Mouse (Mus musculus): ENCODE measurements around the gene Otud5. TPM values are rescaled to one million over a fixed set of nuclear protein-coding genes. Genes with fewer than 3 reads are reported as not detected.
"Not testable (repeated sequence)": the region's sequence is repeated elsewhere in the genome, so short reads cannot be mapped to it uniquely, and the experiment has no call there.

Gene Otud5
- total RNA-seq, 2 experiments from 2014 or later, result 36.5 to 37.6 TPM

DNA sequence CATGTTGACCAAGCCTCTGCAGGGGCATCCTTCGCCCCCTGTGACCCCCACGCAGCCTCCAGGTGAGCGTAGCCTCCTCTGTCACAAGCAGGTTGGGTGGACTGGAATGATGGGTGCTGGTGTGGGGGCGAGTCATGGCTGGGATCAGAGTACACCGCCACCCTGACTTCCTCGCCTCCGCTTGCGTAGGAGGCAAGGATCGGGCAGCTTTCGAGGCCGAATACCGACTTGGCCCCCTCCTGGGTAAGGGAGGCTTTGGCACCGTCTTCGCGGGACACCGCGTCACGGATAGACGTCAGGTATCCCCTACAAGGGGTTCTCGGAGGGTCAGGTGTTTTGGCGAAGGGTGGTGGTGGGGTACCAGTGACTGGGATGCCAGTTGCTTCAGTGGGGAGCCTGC is 37.3 kb downstream of the Otud5 start:
- DNase-seq (ENCODE audit: low spot score in 2 of 2), result no peak

DNA sequence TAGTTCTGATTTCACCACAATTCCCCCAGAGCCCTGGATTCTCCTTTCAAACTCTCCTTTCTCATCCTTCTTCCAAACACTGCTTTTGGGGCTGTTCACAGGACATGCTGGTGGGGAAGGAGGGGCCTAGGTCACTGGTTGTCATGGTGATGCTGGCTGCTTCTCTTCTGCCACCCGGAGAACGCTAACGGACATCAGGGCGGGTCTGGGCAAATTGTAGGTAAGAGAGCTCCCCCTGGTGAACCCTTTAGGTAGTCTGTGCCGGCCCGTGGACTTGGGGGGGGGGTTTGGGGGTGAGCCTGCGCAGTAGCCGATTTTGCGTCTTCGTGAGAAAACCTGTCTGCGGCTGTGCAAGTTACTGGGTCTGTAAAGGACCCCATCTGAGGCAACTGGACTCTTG is 38.7 kb downstream of the Otud5 start:
- DNase-seq (ENCODE audit: low spot score in 2 of 2), result peak in 1 of 2 experiments; percentile 25

DNA sequence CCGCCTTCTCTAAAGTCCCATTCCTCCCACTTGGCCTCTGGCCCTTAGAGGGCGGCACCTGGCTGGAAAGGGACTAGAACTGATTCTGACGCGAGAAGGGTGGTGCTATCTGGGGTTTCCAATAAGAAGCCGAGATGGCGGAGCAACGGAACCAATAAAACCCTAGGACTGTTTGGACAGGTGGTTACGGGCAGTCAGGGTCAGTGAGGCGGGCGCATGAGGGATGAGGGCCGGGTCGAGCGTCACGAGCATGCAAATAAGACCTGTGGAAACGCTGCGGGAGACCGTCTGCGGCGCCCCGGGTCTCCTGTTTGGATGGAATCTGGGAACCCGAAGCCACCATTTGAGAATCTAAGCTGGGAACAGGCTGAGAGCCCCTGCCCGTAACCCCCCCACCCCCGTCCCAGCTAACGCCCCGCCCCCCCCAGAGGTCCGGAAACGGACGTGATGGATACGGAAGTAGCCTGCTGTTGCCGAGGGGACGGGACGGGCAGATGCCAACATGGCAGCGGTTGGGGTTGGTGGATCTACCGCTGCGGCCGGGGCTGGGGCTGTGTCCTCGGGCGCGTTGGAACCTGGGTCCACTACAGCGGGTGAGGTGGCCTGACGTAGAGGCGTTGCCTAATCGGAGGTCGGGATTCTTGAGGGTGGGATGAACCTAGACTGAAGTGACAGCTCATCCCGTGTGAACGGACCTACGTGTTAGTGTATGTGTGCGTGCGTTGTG is 42.8 kb downstream of the Otud5 start, which contains the start of gene Slc35a2:
TSS of gene Slc35a2 (plus strand) at position 188 of the 727 bp plus-strand sequence.
- DNase-seq (ENCODE audit: low spot score in 2 of 2), result peak; percentile 49 to 80

DNA sequence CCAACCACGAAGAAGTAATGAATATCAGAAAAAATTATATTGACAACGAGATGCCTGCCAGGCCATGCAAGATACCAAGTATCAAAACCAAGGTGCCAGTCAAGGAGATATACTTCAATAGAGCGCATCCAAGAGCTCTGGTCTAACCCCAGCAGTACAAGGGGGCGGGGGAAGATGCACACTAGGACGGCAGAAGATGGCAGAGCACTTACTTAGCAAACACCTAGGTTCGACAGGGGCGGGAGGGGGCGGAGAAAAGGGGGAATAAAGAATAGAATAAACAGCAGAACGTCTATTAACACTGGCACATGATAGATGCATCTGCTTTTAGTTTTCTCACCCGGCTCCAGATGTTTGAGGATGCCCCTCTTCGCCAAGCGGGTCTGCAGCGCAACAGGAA is 57.0 kb downstream of the Otud5 start:
- no peak for DNase-seq (ENCODE audit: low spot score in 2 of 2)

DNA sequence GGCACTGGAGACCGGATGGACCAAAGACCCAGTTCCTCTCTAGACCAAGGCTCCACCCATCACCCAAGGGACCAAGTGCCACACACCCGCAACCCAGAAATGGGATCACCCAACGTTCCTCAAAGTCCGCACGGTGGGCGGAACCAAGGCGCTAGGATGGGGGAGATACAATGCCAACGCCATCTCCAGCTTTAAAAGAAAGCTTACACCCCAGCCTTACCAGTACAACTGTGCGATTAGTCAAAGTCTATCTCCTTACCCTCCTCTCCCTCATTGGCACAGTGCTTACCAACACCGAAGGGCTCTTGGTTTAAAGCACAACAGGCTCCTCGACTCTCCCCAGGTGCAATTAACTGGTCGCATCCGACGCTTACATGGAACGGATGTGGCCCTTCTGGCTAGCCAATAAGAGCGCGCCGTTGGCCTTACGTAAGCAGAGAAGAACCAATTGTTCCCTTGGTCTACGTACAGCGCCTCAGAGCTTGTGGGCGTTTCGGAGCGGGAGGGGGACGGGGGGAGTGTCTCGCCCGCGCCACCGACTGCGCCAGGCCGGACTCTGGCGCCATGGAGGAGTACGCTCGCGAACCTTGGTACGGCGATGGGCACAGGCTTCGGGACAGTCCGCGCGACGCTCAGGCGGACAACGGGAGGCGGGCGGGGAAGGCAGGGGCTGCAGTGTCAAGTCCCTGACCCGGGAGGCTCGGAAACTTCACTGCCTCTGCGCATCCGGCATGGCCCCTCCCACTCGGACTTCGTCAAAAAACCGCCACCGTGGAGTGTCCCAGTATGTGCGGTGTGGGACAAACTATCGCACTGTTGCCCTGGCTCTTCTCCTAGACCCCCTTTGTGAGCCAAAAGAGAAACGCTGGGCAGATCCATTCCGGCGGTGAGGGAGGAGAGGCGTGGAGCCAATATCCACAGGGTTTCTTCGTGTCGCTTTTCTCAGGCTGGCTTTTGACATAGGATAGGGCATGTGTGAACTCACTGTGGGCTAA is 58.0 kb downstream of the Otud5 start, which contains the start of the genes Pqbp1 and Timm17b:
TSS of gene Pqbp1 (minus strand) at position 390 of the 995 bp plus-strand sequence.
TSS of gene Timm17b (plus strand) at position 478 of the 995 bp plus-strand sequence.
- peak; percentile 56 to 80 for DNase-seq (ENCODE audit: low spot score in 2 of 2)

DNA sequence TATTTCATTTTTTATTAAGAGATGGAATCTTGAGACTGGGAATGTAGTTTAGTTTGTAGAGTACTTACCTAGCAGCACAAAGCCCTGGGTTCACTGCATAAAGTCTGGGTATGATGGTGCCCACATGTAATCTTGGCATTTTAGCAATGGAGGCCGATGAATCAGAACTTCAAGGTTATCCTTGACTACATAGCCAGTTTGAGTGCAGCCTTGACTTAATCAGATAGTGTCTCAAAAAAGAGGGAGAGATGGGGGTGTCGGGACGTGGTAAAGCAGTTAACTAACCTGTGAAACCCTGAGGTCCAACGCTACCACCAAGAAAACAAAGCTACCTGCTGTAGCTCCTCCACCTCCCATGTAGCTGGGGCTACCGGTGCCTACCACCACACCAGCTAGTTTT is 63.3 kb downstream of the Otud5 start:
- no peak for DNase-seq (ENCODE audit: low spot score in 2 of 2)

DNA sequence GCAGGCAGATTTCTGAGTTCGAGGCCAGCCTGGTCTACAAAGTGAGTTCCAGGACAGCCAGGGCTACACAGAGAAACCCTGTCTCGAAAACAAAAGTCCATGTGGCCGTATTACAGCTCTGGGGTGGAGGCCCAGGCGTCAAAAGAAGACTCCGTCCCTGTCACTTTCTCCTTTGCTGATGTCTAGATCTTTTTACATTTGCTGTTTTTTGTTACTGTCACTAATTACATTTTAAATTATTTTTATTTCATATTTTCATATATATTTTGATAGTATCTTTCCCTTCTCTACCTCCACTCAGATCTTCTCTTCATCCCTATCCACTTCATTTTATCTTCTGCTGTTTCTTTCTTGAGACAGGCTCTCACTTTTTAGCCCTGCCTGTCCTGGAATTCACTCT is 66.6 kb downstream of the Otud5 start, which contains the start of gene Gm10491:
TSS of gene Gm10491 (minus strand) at position 101 of the 400 bp plus-strand sequence.
- no peak for DNase-seq (ENCODE audit: low spot score in 2 of 2)

DNA sequence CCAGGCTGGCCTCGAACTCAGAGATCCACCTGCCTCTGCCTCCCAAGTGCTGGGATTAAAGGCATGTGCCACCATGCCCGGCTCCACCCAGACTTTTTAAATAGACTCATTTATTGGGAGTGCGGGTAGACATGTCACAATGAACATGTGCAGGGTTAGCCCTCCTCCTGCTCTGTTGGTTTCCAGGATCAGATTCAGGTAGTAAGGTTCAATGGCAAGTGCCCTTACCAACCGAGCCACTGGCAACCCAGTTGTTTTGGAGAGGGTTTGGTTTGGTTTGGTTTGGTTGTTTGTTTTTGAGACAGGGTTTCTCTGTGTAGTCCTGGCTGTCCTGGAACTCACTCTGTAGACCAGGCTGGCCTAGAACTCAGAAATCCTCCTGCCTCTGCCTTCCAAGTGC is 68.1 kb downstream of the Otud5 start, which contains the start of gene Gm10490:
TSS of gene Gm10490 (plus strand) at position 301 of the 400 bp plus-strand sequence.
- not testable (repeated sequence) for DNase-seq (ENCODE audit: low spot score in 2 of 2)

DNA sequence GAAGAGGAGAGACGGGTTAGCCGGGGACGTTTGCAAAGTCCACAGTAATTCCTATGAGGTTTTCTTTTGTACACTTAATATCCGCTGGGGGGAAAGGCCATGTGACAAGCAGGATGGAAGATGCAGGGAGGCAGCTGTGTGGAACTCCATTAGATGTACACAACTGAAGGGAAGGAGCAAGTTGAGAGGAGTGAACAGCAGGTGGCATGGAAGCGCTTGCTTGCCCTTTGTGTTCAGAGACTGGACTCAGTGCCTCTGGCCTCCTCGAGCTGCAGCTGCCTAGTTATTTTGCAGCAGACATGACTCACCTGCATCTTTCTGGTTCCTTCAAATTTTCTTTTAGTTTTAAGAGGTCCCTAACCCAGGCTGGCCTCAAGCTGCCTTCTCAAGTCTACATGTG is 69.3 kb downstream of the Otud5 start:
- DNase-seq (ENCODE audit: low spot score in 2 of 2), result no peak

DNA sequence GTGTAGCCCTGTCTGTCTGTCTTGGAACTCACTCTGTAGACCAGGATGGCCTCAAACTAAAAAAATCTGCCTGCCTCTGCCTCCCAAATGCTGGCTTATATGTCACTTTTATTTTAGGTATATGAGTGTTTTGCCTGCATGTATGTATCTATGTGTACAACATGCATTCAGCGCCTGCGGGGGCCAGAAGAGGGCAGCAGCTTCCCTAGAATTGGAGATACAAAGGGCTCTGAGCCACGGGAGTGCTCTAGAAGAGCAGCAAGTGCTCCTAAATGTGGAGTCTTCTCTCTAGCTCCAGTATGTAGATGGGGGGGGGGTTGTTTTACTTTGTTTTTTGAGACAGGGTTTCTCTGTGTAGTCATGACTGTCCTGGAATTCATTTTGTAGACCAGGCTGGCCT is 74.5 kb downstream of the Otud5 start:
- not testable (repeated sequence) for DNase-seq (ENCODE audit: low spot score in 2 of 2)

DNA sequence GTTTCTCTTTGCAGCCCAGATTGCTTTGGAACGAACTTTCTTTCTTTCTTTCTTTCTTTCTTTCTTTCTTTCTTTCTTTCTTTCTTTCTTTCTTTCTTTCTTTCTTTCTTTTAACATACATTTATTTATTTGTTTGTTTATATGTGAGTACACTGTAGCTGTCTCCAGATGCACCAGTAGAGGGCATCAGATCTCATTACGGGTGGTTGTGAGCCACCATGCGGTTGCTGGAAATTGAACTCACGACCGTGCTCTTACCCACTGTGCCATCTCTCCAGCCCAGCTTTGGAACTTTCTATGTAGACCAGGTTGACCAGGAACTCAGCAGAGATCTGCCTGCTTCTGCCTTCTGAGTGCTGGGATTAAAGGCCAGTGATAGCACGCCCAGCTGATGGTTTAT is 76.8 kb downstream of the Otud5 start:
- DNase-seq (ENCODE audit: low spot score in 2 of 2), result not testable (repeated sequence)

DNA sequence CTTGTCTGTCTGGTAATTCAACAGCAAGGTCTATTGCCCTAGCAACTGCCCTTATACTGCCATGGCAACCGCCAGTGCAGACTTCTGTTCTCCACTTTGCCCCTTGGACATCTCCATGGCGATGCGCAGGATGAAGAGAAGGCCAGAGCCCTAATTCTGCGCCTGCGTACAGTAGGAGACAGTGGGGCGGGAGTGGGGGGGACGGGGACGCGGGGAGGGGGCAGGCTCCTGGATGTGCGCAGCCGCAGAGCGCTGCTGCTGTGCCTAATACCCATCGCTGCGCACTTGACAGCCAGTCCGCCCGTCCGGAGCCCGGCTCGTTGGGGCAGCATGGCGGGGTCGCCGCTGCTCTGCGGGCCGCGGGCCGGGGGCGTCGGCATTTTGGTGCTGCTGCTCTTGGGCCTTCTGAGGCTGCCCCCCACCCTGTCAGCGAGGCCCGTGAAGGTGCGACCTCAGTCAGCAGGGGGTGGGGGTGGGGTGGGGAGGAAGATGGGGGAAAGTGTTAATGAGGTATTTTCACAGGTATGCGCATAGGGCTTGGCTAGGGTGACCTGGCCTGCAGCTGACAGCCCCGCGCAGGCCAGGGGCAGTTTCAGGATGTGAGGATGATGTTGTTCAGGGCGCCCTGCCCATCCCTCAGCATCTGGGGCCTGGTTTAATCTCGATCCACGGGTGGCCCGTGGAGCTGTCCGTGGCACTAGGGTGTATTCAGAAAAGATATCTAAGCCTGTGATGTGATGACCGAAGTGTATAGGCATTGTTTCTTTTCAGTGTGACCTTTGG is 78.6 kb downstream of the Otud5 start, which contains the start of gene Pcsk1n:
TSS of gene Pcsk1n (plus strand) at position 222 of the 783 bp plus-strand sequence.
- no peak for DNase-seq (ENCODE audit: low spot score in 2 of 2)

DNA sequence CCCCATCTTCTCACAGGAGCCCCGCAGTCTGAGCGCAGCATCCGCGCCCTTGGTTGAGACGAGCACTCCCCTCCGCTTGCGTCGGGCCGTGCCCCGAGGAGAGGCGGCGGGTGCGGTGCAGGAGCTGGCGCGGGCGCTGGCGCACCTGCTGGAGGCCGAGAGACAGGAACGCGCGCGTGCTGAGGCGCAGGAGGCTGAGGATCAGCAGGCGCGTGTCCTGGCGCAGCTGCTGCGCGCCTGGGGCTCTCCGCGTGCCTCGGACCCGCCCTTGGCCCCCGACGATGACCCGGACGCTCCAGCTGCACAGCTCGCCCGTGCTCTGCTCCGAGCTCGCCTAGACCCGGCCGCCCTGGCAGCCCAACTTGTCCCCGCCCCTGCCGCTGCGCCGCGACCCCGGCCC is 80.9 kb downstream of the Otud5 start:
- no peak for DNase-seq (ENCODE audit: low spot score in 2 of 2)

Small RNA genes within 50 kb of the gene (microRNA-seq; reads per million reads assigned to microRNA genes)
- gene Mir1198, result 13.3 reads per million, percentile 30 among the genes with 10 or more reads in this experiment

Other genes starting within 250 kb of the Otud5 start
- gene Ccdc22, start 235.8 kb upstream of the Otud5 start, total RNA-seq (2021), result 10 to 100 TPM; 13.8 to 15.0 TPM
- not detected for gene Cacna1f, start 234.3 kb upstream of the Otud5 start, total RNA-seq (2021)
- under 1 TPM; 0.83 to 0.98 TPM for gene Syp, start 202.9 kb upstream of the Otud5 start, total RNA-seq (2021)
- gene Prickle3, start 184.1 kb upstream of the Otud5 start, total RNA-seq (2021), result 1 to 10 TPM; 8.9 to 9.5 TPM
- gene Plp2, start 170.0 kb upstream of the Otud5 start, total RNA-seq (2021), result 100 to 1,000 TPM in 1 of 2 experiments, 10 to 100 TPM in 1; 82.9 to 104 TPM
- 1 to 10 TPM; 1.3 to 1.8 TPM for gene Magix, start 160.1 kb upstream of the Otud5 start, total RNA-seq (2021)
- gene Gpkow, start 144.2 kb upstream of the Otud5 start, total RNA-seq (2021), result 10 to 100 TPM; 22.6 to 26.6 TPM
- 10 to 100 TPM; 25.6 to 30.7 TPM for gene Wdr45, start 127.0 kb upstream of the Otud5 start, total RNA-seq (2021)
- gene Gm45208, start 119.1 kb upstream of the Otud5 start, total RNA-seq (2021), result not detected
- gene Praf2, start 112.9 kb upstream of the Otud5 start, total RNA-seq (2021), result 10 to 100 TPM; 18.5 to 18.7 TPM
- gene Ccdc120, start 90.5 kb upstream of the Otud5 start, total RNA-seq (2021), result 1 to 10 TPM; 2.7 to 4.0 TPM
- gene Tfe3, start 78.8 kb upstream of the Otud5 start, total RNA-seq (2021), result 10 to 100 TPM; 16.9 to 19.4 TPM
- gene Gripap1, start 51.6 kb upstream of the Otud5 start, total RNA-seq (2021), result 10 to 100 TPM; 24.7 to 34.9 TPM
- 1 to 10 TPM; 1.3 to 1.5 TPM for gene Kcnd1, start 19.1 kb upstream of the Otud5 start, total RNA-seq (2021)
- 1 to 10 TPM; 1.8 TPM for gene Pim2, start 36.9 kb downstream of the Otud5 start, total RNA-seq (2021)
- 10 to 100 TPM; 17.0 to 21.2 TPM for gene Slc35a2, start 42.7 kb downstream of the Otud5 start, total RNA-seq (2021)
- gene Pqbp1, start 57.9 kb downstream of the Otud5 start, total RNA-seq (2021), result 10 to 100 TPM; 39.3 to 51.3 TPM
- gene Timm17b, start 58.0 kb downstream of the Otud5 start, total RNA-seq (2021), result 10 to 100 TPM; 61.6 to 63.1 TPM
- not detected for gene Gm10491, start 66.5 kb downstream of the Otud5 start, total RNA-seq (2021)
- gene Gm10490, start 68.2 kb downstream of the Otud5 start, total RNA-seq (2021), result not detected
- gene Pcsk1n, start 78.5 kb downstream of the Otud5 start, total RNA-seq (2021), result under 1 TPM; 0.12 to 0.13 TPM
- not detected for gene Eras, start 87.2 kb downstream of the Otud5 start, total RNA-seq (2021)
- gene Hdac6, start 106.5 kb downstream of the Otud5 start, total RNA-seq (2021), result 10 to 100 TPM; 11.0 to 13.1 TPM
- under 1 TPM; 0.27 to 0.54 TPM for gene Gata1, start 136.7 kb downstream of the Otud5 start, total RNA-seq (2021)
- gene Glod5, start 177.1 kb downstream of the Otud5 start, total RNA-seq (2021), result not detected
- 10 to 100 TPM; 14.7 to 14.9 TPM for gene Suv39h1, start 233.4 kb downstream of the Otud5 start, total RNA-seq (2021)
- 1 to 10 TPM; 2.8 TPM for gene Was, start 249.1 kb downstream of the Otud5 start, total RNA-seq (2021)

Measured in gastrocnemius, postnatal 4 days (tissue).